Mouse (Mus musculus) CD4-positive, CD25-positive, alpha-beta regulatory T cell, adult 2 months (primary cell): ENCODE data around the gene Rsbn1l.
A peak's percentile ranks its signal among the peaks of the same experiment; 100 is the strongest.

Experiments used
- DNase-seq: peaks from one replicate; pipeline ENCODE4 v3.0.0-alpha.2; 2012; ENCODE audit warnings: low read depth, low spot score

Gene Rsbn1l

GRCm38 (mm10) chr5:20956298-20956697, at the start of gene Rsbn1l:
Rsbn1l (minus strand) TSS chr5:20956398.
- no peak for DNase-seq

GRCm38 (mm10) chr5:21002723-21003122, 46.5 kb upstream of the Rsbn1l start:
- peak; percentile 80 for DNase-seq

GRCm38 (mm10) chr5:21001622-21002315, 45.6 kb upstream of the Rsbn1l start:
- no peak for DNase-seq

- no peak for DNase-seq
Measured at GRCm38 (mm10) chr5:20998427-20998826, 42.2 kb upstream of the Rsbn1l start.

- no peak for DNase-seq
Measured at GRCm38 (mm10) chr5:20997555-20997954, 41.4 kb upstream of the Rsbn1l start.

GRCm38 (mm10) chr5:20990062-20990809, 34.0 kb upstream of the Rsbn1l start:
- DNase-seq: no peak

GRCm38 (mm10) chr5:20986271-20986670, 30.1 kb upstream of the Rsbn1l start:
- no peak for DNase-seq

- no peak for DNase-seq
Measured at GRCm38 (mm10) chr5:20983505-20983904, 27.3 kb upstream of the Rsbn1l start.

GRCm38 (mm10) chr5:20974690-20975089, 18.5 kb upstream of the Rsbn1l start:
- DNase-seq: no peak

GRCm38 (mm10) chr5:20973999-20974398, 17.8 kb upstream of the Rsbn1l start:
- no peak for DNase-seq

- DNase-seq: no peak
Measured at GRCm38 (mm10) chr5:20973069-20973468, 16.9 kb upstream of the Rsbn1l start.

GRCm38 (mm10) chr5:20968963-20969362, 12.8 kb upstream of the Rsbn1l start:
- DNase-seq: peak; percentile 82

- DNase-seq: no peak
Measured at GRCm38 (mm10) chr5:20968493-20968892, 12.3 kb upstream of the Rsbn1l start.

- DNase-seq: peak; percentile 28
Measured at GRCm38 (mm10) chr5:20967942-20968341, 11.7 kb upstream of the Rsbn1l start.

GRCm38 (mm10) chr5:20964446-20964845, 8.2 kb upstream of the Rsbn1l start:
- DNase-seq: no peak

GRCm38 (mm10) chr5:20963295-20963694, 7.1 kb upstream of the Rsbn1l start:
- DNase-seq: no peak

GRCm38 (mm10) chr5:20960927-20961326, 4.7 kb upstream of the Rsbn1l start:
- no peak for DNase-seq

- DNase-seq: peak; percentile 67
Measured at GRCm38 (mm10) chr5:20955114-20955835, 923 bp downstream of the Rsbn1l start.

- no peak for DNase-seq
Measured at GRCm38 (mm10) chr5:20952337-20952925, 3.8 kb downstream of the Rsbn1l start.

- peak; percentile 96 for DNase-seq
Measured at GRCm38 (mm10) chr5:20951666-20952281, 4.4 kb downstream of the Rsbn1l start.

- DNase-seq: peak; percentile 64
Measured at GRCm38 (mm10) chr5:20950855-20951650, 5.1 kb downstream of the Rsbn1l start.
